Mouse (Mus musculus) cerebellum, postnatal 10 days (tissue): ENCODE results near the gene Gtf2h3.
"Not testable (repeated sequence)": the region's sequence is repeated elsewhere in the genome, so short reads cannot be mapped to it uniquely, and the experiment has no call there.

Experiments used
- DNase-seq, 2 experiments: peaks; one replicate each; pipeline ENCODE4 v3.0.0; 2021; ENCODE audit warnings: mixed read lengths in 2 of 2

Gtf2h3 gene

GRCm38 (mm10) chr5:124578633-124579317, at the start of gene Gtf2h3, which contains the start of gene Eif2b1:
TSS of gene Gtf2h3 (plus strand) at chr5:124579140.
TSS of gene Eif2b1 (minus strand) at chr5:124579131.
- DNase-seq = peak; percentile 98

DNA sequence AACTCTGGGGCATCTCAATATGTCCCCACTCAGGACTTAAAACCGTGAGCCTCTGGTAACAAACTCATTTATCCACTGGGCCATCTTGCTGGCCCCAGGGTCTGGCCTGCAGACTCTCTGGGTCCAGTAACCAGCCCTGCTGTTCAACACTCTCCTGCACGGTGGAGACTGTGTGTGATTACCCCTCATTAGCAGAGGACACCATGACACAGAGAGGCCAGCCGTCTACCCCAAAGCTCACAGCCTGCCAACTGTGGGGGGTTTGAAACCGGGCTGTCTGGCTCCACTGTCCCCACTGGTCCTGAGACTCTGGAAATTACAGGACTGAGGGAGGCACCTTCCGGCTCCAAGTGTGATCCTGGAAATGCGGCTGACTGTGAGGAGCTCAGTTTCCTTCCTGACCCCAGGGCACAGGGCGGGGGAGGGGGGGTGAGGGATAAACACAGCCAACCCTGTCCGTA, 49.7 kb upstream of the Gtf2h3 start:
- no peak for DNase-seq

DNA sequence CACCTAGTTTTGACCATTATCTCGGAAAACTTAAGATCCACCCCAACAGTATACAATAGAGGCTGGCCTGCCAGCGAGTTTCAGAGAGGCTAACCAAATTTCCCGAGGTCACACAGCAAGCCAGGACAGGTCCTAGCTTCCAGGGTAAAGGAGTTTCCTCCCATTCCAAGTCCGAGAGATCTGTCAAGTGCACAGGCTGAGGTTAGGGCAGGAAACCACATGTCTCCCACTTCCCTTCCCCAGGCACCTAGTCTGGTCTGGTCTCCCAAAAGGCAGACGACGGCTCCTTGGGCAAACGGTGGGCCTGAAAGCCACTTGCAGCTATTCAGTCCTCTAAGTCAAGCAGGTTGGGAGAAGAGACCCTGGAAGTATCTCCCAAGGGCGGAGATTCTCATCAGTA, 49.2 kb upstream of the Gtf2h3 start:
- no peak for DNase-seq

DNA sequence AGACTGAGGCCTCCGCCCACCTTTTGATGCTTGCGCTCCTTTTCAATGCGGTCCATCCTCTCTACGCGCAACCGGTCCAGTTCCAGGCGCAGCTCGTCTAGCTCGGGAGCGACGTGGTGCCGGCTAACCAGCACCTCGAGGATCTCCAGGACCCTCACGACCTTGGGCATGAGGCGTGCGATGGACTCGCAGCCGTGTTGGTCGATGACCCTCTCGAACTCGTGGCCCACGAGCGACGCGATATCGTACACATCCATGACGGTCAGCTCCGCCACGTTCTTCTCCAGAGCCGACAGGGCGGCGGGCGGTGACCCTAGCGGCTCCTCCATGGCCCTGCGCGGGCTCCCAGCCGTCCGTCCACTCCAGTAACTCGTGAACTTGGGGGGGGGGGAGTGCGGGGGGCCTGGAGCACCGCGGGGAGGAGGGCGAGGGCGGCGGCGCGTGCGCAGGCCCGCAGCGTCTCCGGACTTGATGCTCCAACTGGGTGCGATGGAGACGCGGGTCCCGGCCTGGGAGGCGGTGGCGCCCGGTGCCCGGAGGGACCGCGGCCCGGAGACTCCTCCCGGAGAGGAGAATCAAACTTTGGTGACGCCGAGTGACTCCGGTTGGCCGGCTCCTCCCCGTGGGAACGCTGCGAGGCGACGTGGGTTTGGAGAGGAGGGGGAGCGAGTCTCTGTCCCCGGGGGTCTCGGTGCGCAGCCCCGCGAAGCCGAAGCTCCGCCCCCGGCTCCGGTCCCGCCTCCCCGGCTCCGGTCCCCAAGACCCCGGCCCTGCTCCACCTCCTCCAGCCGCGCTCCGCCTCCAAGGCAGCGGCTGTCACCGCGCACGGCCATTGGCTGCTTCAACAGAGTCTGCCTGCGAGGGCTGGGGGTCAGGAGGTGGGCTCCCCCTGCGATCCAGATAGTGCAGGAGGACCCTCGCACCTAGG, 48.0 kb upstream of the Gtf2h3 start, which contains the start of gene Rilpl1:
Rilpl1 (minus strand) TSS at position 737 of the 928 bp plus-strand sequence.
- peak; percentile 91 to 95 for DNase-seq

GRCm38 (mm10) chr5:124531583-124531930, 47.4 kb upstream of the Gtf2h3 start:
- DNase-seq = no peak

- DNase-seq = no peak
These were observed 46.5 kb upstream of the Gtf2h3 start for GRCm38 (mm10) chr5:124532451-124532850.

DNA sequence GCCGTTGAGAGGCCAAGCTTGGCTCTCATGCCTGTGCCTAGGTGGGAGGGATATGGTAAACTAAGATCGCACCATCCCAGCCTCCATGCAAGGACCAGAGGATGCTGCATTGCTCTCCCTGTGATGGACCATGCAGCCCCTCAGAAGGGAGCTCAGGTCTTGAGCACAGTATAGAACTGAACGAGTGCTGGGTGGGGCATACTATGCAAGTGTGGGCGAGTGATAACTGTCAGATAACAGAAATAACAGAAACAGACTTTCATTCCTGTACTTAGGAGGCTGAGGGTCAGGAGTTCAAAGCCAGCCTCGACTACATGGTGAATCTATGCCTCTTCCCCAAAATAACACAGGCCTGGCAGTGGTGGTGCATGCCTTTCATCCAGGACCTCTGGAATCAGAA, 43.9 kb upstream of the Gtf2h3 start:
- DNase-seq = no peak

DNA sequence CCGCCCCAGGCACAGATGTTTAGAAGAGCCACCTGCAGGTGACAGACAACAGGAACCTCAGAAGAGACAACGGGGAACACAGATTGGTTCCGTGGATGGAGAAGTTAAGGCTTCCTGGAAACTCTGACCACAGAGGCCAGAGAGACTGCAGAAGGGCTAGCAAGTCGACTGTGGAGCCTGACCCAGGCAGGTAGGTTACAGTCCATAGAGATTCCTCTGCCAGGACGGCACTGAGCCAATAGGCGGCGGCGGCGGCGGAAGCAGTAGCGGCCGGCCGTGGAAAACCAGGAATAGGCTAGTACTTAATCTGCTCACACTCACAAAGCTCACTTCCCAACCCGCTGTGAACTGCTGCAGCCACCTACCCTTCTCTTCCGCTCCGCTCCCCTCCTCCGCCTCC, 42.2 kb upstream of the Gtf2h3 start:
- DNase-seq = peak; percentile 52 to 59

DNA sequence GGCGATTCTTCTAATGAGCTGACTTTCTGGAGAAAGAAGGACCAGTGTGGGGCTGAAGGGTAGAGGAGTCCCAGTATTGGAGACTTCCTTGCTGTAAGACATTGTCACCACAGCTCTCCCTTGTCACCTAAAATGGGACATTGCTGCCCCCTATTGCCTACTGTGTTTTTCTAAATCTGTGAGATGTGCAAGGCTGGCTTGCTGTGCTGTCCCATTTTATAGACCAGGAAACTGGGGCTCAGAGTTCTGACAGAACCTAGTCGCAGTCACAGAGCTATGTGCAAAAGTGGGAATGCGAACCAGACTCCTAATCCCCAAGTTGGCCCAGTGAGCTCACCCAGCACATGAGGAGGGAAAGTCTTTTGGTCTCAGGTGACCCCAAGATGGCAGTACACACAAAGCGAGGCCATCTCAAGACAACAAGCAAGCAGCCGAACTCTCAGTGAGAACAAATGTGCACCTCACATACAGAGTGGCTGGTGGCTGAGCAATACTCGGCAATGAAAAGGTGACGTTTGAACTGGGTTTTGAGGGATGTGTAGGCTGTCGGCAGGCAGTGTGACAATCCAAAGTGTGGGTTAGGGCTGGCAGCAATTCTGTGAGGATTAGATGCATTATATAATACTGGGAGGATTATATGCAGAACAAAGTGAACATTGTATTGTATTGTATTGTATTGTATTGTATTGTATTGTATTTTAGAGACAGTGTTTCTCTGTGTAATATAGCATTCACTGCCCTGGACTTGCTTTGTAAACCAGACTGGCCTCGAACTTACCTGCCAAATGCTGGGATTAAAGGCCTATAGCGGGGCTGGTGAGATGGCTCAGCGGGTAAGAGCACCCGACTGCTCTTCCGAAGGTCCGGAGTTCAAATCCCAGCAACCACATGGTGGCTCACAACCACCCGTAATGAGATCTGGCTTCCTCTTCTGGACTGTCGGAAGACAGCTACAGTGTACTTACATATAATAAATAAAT, 39.8 kb upstream of the Gtf2h3 start:
- DNase-seq = peak; percentile 74 to 76

- DNase-seq = no peak
These were observed 39.0 kb upstream of the Gtf2h3 start for GRCm38 (mm10) chr5:124539905-124540304.

DNA sequence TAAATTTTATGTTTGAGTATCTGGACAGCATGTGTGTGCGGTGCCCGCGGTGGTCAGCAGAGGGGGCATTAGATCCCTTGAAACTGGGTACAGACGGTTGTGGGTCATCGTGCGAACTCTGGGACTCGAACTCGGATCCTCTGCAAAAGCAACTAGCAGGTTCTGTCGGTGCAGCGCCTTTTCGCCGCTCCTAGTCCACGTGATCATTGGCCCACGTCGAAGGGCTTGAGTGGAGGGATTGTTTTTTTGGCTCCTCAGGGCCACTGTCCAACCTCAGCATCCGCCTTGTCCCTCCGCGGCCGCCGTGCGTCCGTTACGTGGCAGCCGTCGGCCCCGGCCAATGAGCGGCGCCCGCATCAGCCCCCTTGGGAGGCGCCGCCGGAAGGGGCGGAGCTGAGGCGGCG, 38.6 kb upstream of the Gtf2h3 start, which contains the start of gene Tmed2:
Tmed2 (plus strand) TSS at position 313 of the 404 bp plus-strand sequence.
- DNase-seq = peak; percentile 96 to 98

DNA sequence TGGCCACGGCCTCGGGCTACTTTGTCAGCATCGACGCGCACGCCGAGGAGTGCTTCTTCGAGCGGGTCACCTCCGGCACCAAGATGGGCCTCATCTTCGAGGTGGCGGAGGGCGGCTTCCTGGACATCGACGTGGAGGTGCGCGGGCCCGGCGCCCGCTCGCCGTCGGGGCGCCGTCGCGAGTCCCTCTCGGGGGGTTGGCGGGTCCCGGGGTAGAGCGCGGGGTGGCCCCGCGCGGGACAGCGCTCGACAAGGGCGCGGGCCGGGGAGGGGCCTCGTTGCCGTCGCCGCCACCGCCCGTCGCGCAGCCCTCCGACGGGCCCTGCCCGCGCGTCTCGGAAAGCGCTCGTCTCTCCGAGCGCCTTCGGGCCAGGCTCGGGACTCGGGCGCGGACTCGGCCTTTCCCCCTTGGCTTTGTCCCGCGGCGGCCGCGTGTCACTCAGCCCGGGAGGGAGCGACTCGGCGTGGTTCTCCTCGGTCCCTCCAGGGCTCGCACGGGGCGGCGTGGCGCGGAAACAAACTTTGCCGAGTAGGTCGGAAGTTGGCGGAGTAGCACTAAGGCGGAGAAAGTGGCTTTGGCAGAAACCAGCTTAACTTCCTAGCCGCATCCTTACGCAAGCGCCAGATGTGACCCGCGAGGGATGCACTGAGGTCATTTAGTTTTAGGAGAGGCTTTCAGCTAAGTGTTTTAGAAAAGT, 37.9 kb upstream of the Gtf2h3 start:
- DNase-seq = peak; percentile 68 to 69

GRCm38 (mm10) chr5:124541602-124541973, 37.4 kb upstream of the Gtf2h3 start:
- DNase-seq = no peak

DNA sequence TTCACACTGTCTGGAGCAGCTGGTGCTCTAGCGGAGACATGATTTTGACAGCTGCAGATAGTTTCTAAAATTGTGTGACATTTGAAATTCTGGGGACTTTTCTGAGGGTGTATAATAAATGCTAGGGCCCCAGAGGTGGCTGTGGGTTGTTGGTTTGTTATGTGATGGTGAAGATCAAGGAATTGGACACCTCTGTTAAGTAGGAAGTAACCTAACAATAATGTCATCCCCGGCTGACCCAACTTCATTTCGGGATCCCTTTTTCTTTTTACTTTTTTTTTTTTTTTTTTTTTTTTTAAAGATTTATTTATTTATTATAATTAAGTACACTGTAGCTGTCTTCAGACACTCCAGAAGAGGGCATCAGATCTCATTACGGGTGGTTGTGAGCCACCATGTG, 28.2 kb upstream of the Gtf2h3 start:
- DNase-seq = not testable (repeated sequence)

GRCm38 (mm10) chr5:124551349-124552093, 27.4 kb upstream of the Gtf2h3 start:
- DNase-seq = not testable (repeated sequence)

DNA sequence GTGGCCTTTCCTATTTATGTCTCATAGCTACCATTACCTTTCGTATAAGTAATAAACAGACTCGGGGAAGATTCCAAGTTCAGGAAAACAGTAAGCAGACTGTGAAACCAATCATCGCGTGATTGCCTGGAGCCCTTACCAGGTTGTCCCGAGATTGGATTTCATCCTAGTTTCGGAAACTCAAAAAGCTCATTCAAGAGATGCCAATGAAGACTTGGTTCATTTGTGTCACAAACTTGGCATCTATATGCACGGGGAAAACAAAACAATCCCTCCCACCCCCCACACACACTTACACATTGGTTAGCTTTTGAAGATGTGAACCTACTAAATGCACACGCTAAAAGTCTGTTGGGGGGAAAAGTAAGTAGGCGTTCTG, 26.9 kb upstream of the Gtf2h3 start:
- DNase-seq = peak in 1 of 2 experiments; percentile 29

GRCm38 (mm10) chr5:124552558-124553307, 26.2 kb upstream of the Gtf2h3 start, which contains the start of gene Ddx55:
TSS of gene Ddx55 (plus strand) at chr5:124552864.
- DNase-seq = peak; percentile 93 to 94

GRCm38 (mm10) chr5:124553607-124554006, 25.3 kb upstream of the Gtf2h3 start:
- DNase-seq = no peak

GRCm38 (mm10) chr5:124555145-124555544, 23.8 kb upstream of the Gtf2h3 start:
- DNase-seq = peak; percentile 42 to 45

DNA sequence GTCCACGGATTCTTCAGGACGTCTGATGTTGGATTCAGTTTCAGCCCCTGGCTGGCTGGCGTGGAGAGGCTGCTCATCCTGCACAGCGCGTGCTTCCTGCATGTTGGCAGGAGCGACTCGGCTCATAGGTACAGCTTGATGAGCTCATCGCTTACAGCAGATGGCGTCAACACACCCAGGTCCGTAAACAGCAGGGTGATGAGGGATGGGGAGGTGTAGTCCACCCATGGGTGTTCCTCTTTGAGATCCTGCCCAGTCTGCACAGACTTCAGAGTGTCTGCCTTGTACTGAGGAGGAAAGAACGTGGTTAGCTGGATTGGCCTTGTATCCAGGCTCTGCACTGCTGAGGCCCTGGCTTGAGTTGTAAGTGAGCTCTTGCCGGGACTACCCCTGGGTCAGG, 7.9 kb upstream of the Gtf2h3 start:
- DNase-seq = peak; percentile 23 to 34
